Mouse (Mus musculus): ENCODE results near the gene Cbx3.

Gene Cbx3

DNA sequence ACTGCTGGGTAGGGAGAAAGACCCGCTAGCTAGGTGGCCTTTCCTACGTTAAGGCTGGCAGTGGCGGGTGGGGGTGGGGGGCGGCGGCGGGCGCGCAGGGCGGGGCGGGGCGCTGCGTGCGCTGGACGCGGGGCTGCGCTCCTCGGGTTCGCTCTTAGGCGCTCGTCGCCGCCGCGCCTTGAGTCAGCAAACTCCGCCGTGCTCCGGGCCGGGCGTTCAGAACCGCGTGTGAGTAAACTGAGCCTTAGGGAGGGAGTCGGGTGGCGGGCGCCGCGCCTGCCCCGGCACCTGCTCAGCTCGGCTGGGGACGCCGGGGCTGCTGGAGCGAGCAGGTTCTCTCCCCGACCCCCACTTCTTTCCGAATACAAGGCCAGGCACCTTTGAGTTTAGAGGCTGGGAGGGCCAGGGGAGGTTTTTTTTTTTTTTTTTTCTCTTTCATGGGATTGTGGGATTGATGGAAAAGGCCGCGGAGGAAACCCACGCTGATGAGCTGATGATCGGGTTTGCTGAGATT is 53.7 kb downstream of the Cbx3 start, which contains the start of gene Snx10:
TSS of gene Snx10 (plus strand) at position 95 of the 514 bp plus-strand sequence.
- peak; percentile 50 to 51 for DNase-seq (ENCODE audit: low spot score in 2 of 2)

DNA sequence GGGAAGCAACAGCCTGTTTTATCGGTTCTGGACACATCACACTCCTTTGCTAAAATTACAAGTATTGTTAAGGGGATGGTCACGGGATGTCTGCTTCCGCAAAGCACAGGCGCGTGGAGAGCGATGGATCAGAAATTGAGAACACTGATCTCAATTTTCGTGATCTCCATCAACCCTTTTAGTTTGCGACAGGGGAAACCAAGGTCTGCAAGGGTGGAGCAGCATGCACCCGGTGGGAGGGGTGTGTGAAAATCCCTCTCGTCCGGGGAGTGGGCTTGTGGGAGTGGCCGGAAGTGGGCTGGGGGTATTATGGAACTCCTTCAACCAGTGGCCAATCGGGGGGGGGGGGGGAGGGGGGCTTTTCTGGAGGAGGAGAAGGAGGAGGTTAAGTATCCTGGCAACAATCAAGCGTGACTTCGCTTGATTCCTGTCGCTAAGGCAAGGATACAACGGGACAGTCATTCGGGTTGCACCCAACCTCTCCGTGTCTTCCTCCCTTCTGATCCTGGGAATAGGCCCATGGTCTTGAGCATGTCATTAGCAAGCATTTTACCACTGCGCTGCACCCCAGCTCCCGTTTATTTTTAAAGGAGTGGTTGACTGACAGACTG is 54.3 kb downstream of the Cbx3 start:
- peak in 1 of 2 experiments; percentile 12 for DNase-seq (ENCODE audit: low spot score in 2 of 2)

DNA sequence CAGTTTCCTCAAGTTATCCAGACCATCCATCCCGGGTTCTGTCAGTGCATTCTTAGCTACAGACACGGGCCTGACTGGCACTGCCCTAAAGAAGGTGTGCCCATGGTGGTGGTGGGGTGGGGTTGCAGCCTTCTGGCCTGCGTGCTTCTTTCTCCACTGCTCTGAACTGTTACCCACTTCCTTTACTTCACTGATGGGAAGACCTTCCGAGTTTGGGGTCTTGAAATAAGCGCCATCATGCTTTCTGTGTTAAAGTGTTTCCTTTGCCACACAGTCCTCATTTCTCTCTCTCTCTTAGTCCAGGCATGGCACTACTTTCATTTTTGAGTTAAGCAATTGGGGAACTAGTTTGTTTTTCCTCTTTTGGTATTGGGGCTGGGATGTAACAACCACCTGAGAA is 54.8 kb downstream of the Cbx3 start:
- no peak for DNase-seq (ENCODE audit: low spot score in 2 of 2)

DNA sequence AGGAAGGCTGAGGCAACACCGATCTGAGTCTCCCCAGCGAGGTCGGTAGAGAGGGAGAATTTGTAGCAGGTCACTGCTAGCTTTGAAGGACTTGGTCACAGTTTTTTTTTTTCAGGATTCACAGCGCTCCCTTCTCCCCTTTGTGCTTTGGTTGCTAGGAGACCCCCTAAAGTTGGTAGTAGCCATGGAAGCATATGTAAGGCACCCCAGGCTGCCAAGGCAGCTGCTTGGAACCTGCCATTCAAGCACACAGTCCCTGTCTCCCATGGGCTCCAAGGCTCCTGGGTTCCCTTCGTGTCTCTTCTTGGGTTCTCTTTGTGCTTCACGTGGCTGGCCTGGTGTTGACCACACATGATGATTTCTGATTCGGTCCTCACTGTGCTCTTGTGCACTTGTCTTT is 59.3 kb downstream of the Cbx3 start:
- no peak for DNase-seq (ENCODE audit: low spot score in 2 of 2)
